In the genomic region with DNA sequence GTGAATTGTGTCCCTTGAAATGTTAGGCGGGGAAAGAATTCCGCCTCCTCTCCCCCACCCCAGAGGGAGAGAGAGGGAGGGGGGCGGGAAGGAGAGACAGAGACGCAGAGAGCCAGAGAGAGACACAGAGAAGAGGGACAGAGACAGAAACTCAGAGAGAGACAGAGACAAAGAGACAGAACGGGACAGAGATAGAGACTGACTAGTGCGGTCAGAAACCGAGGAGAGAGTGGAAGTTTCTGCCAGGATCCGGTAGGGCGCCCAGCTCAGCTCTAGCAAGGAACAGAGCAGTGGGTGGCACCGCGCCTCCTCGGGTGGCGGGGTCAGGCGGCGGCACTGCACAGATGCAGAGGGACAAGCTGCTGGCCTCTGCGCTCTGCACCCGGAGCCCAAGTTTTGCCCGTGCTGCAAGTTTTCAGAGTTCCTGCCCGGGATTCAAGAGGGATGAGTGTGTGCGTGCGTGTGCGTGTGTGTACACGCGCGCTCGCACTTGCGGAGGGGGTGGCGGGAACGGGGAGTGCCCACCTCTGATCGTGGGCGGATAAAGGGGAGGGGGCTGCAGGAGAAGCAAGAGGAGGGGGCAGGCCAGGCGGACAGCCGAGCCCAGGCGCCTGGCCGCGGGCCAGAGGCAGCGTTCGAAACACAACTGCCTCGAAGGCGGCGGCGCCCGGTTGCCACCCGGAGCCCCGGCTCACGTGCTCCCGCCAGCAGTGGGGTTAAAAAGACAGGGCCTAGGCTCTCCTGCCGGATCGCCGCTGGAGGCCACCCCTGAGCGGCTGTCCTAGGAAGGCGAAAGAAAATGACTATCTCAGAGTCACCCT, we compare ENCODE assay signal across 8 mouse cellular contexts. TPM values are rescaled to one million over a fixed set of nuclear protein-coding genes. Genes with fewer than 3 reads are reported as not detected.
DNase-seq lines count a peak whose midpoint lies in the region; ATAC-seq and TF ChIP-seq lines count a peak whose summit lies in the region.

No protein-coding gene starts in this region.

- intact Hi-C loops in heart, adult 2 months (cut with DNase I) = no loop called here

- TF ChIP-seq EP300 in heart, adult 2 months (IDR thresholded peaks at IDR 0.05; ENCODE audit: insufficient read depth, low read depth, low read length) = no peak

- DNase-seq in heart, adult 2 months = peak; percentile 17 to 48
- DNase-seq in heart, adult 8-10 months (ENCODE audit: low spot score) = no peak
- peak; percentile 78 for DNase-seq in adrenal gland, postnatal 10 days
- DNase-seq in forelimb bud, embryonic 11.5 days (ENCODE audit: low read depth, low spot score) = peak; percentile 75
- DNase-seq in kidney, adult 8-10 months = peak; percentile 5 to 27
- peak; percentile 8 for DNase-seq in lung, postnatal 36 days
- no peak for DNase-seq in cerebellum, postnatal 36 days

- TF ChIP-seq CTCF in heart, adult 2 months (IDR thresholded peaks at IDR 0.05) = 0 out of 2 replicates have a peak, but pooled peaks have one; percentile 11

- no peaks in the 10 kb centered on the region for H3K9me3 ChIP-seq in stomach, embryonic 14.5 days (ENCODE audit: control insufficient read depth, low read depth, low read length)

- peak overlapping the region; percentile 92 for H3K4me2 ChIP-seq in stomach, embryonic 14.5 days (replicated peaks; ENCODE audit: low read depth, low read length)

- no peaks in the 10 kb centered on the region for H3K36me3 ChIP-seq in heart, adult 2 months (ENCODE audit: control insufficient read depth, insufficient read depth, low read length)
- H3K36me3 ChIP-seq in stomach, embryonic 14.5 days (ENCODE audit: control insufficient read depth, insufficient read depth, low read length) = no peaks in the 10 kb centered on the region

- H3K4me1 ChIP-seq in heart, adult 2 months (ENCODE audit: control insufficient read depth, insufficient read depth, low read length) = 0 out of 2 replicates have a peak, but pooled peaks cover 2% of the 10 kb centered on the region
- H3K4me1 ChIP-seq in stomach, embryonic 14.5 days (ENCODE audit: control insufficient read depth, insufficient read depth, low read length) = 0 out of 2 replicates have a peak, but pooled peaks cover 6% of the 10 kb centered on the region

- H3K4me3 ChIP-seq in heart, adult 2 months = peak overlapping the region; percentile 47
- H3K4me3 ChIP-seq in stomach, embryonic 14.5 days (ENCODE audit: low read depth, low read length) = peak overlapping the region; percentile 88

- TF ChIP-seq POLR2A in heart, adult 2 months (IDR thresholded peaks at IDR 0.05; ENCODE audit: insufficient read depth, low read depth, low read length) = no peak

- ATAC-seq in stomach, embryonic 14.5 days (ENCODE audit: insufficient number of reproducible peaks, insufficient read depth, low FRiP score, low read depth) = peak; percentile 66

- H3K79me2 ChIP-seq in heart, adult 2 months (replicated peaks; ENCODE audit: control insufficient read depth, insufficient read depth, low read length) = no peaks in the 10 kb centered on the region

- 1% methylated on average over 52 of the region's 52 CpGs for WGBS in heart, adult 2 months
- WGBS in stomach, embryonic 14.5 days = under 1% methylated on average over 51 of the region's 52 CpGs

- H3K9ac ChIP-seq in heart, adult 2 months (ENCODE audit: low read depth, low read length) = no peak overlapping the region
- H3K9ac ChIP-seq in stomach, embryonic 14.5 days (replicated peaks; ENCODE audit: low read depth, low read length) = peak overlapping the region; percentile 87

- H3K27ac ChIP-seq in heart, adult 2 months = no peak overlapping the region
- peak overlapping the region; percentile 97 for H3K27ac ChIP-seq in stomach, embryonic 14.5 days (ENCODE audit: low read length)

- H3K27me3 ChIP-seq in heart, adult 2 months (ENCODE audit: control insufficient read depth, insufficient read depth, low read length) = peaks cover 31% of the 10 kb centered on the region
- H3K27me3 ChIP-seq in stomach, embryonic 14.5 days (ENCODE audit: control insufficient read depth, insufficient read depth, low read length) = no peaks in the 10 kb centered on the region

RNA-seq across cellular contexts. Expression of a gene that starts 0.5 kb away (rescaled TPM):
- total RNA-seq in heart, adult 2 months (2021) = not detected
- not detected in 2 replicates for polyA plus RNA-seq in heart, adult 2 months (2012; rRNA removed)
- not detected for total RNA-seq in heart, adult 8-10 months (2022)
- 1 to 10 TPM; 3.9 to 6.4 TPM for total RNA-seq in adrenal gland, postnatal 10 days (2021)
- 54.3 and 57.8 TPM in 2 replicates for polyA plus RNA-seq in stomach, embryonic 14.5 days (2014; fragmentation: Nextera tagmentation; extraction: Ambion mirVana)

Comparison
In these comparisons a context has a peak if more than half of its experiments do, and no peak if none do; other contexts are left out.
1. DNase-seq: peak in heart, adult 2 months (2 of 2), adrenal gland, postnatal 10 days (single experiment), forelimb bud, embryonic 11.5 days (single experiment), kidney, adult 8-10 months (2 of 2) and lung, postnatal 36 days (single experiment); none in heart, adult 8-10 months (single experiment) and cerebellum, postnatal 36 days (0 of 2).
2. RNA of a gene that starts 0.5 kb away (total RNA-seq): 3.9 to 6.4 TPM in adrenal gland, postnatal 10 days; not detected in heart, adult 2 months and not detected in heart, adult 8-10 months; every median in the first group is over 4 times any median in the second.